Mouse (Mus musculus) induced T-regulatory cell, adult 2 months (primary cell): ENCODE measurements at regions not wholly inside any gene's neighbourhood (a gene's known extent, or its start where the extent isn't known, plus 50 kb on each side); places are given as distances from the start of the nearest gene placed in this dataset.

ENCODE experiments used
- DNase-seq: peaks from one replicate; pipeline ENCODE4 v3.0.0-alpha.2; 2012; ENCODE audit warnings: low read depth

GRCm38 (mm10) chr9:87784872-87785271 lies 53.8 kb upstream of the Tbx18 start:
- no peak for DNase-seq

- DNase-seq, result no peak
Observed at GRCm38 (mm10) chr9:87811746-87812145, 80.7 kb upstream of the Tbx18 start.

GRCm38 (mm10) chr9:87822276-87822675 lies 91.2 kb upstream of the Tbx18 start:
- no peak for DNase-seq

- no peak for DNase-seq
Observed at GRCm38 (mm10) chr9:87824691-87825230, 93.7 kb upstream of the Tbx18 start.

- DNase-seq, result no peak
Observed at GRCm38 (mm10) chr9:87843898-87844297, 112.8 kb upstream of the Tbx18 start.

GRCm38 (mm10) chr9:87844453-87844852 lies 113.4 kb upstream of the Tbx18 start:
- DNase-seq, result no peak

- no peak for DNase-seq
Observed at GRCm38 (mm10) chr9:87848882-87849281, 117.8 kb upstream of the Tbx18 start.

- no peak for DNase-seq
Observed at GRCm38 (mm10) chr9:87850133-87850532, 119.1 kb upstream of the Tbx18 start.

GRCm38 (mm10) chr9:87861588-87861987 lies 130.5 kb upstream of the Tbx18 start:
- DNase-seq, result no peak

GRCm38 (mm10) chr9:87865236-87865635 lies 134.2 kb upstream of the Tbx18 start:
- no peak for DNase-seq

- DNase-seq, result no peak
Observed at GRCm38 (mm10) chr9:87872384-87872905, 141.4 kb upstream of the Tbx18 start.

GRCm38 (mm10) chr9:87882587-87882986 lies 151.5 kb upstream of the Tbx18 start:
- DNase-seq, result no peak

- DNase-seq, result no peak
Observed at GRCm38 (mm10) chr9:87883069-87883468, 152.0 kb upstream of the Tbx18 start.

- DNase-seq, result no peak
Observed at GRCm38 (mm10) chr9:87894051-87894450, 163.0 kb upstream of the Tbx18 start.

GRCm38 (mm10) chr9:87894596-87894995 lies 163.5 kb upstream of the Tbx18 start:
- no peak for DNase-seq

- no peak for DNase-seq
Observed at GRCm38 (mm10) chr9:87895526-87895925, 164.5 kb upstream of the Tbx18 start.

GRCm38 (mm10) chr9:87897336-87897735 lies 166.3 kb upstream of the Tbx18 start:
- no peak for DNase-seq

- no peak for DNase-seq
Observed at GRCm38 (mm10) chr9:87899368-87899767, 168.3 kb upstream of the Tbx18 start.

- DNase-seq, result no peak
Observed at GRCm38 (mm10) chr9:87899800-87900199, 168.7 kb upstream of the Tbx18 start.

GRCm38 (mm10) chr9:87921291-87921690 lies 190.2 kb upstream of the Tbx18 start:
- DNase-seq, result no peak

- DNase-seq, result no peak
Observed at GRCm38 (mm10) chr9:87925151-87925550, 194.1 kb upstream of the Tbx18 start.

GRCm38 (mm10) chr9:87933230-87933629 lies 202.2 kb upstream of the Tbx18 start:
- DNase-seq, result no peak

GRCm38 (mm10) chr9:87952426-87952825 lies 221.4 kb upstream of the Tbx18 start:
- no peak for DNase-seq

GRCm38 (mm10) chr9:87954941-87955340 lies 223.9 kb upstream of the Tbx18 start:
- no peak for DNase-seq
